Mouse (Mus musculus) skeletal muscle tissue, adult 2 months (tissue): ENCODE data around the gene Tmprss12.
"Not testable (repeated sequence)": the region's sequence is repeated elsewhere in the genome, so short reads cannot be mapped to it uniquely, and the experiment has no call there.

Experiments used
- DNase-seq: peaks from one replicate; pipeline ENCODE4 v3.0.0-alpha.2; 2012; ENCODE audit warnings: low read depth, low spot score

Gene Tmprss12

DNA sequence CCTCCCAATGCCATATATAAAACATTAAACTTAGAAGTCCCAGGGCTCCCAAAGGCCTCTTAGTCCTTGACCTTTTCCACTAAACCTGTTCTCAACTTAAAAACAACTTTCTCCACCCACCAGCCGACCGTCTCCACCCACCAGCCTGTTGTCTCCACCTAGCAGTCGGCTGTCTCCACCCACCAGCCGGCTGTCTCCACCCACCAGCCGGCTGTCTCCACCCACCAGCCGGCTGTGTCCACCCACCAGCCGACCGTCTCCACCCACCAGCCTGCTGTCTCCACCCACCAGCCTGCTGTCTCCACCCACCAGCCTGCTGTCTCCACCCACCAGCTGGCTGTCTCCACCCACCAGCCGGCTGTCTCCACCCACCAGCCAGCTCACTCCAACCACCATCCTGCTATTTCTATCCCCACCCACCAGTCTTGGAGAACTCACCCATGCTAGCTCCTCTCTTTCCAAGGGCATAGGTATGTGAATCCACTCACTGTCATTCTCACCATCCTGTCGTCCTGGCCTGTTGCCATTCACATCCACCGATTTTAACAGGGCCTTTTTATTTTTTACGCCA, 43.5 kb downstream of the Tmprss12 start:
- DNase-seq, result no peak

DNA sequence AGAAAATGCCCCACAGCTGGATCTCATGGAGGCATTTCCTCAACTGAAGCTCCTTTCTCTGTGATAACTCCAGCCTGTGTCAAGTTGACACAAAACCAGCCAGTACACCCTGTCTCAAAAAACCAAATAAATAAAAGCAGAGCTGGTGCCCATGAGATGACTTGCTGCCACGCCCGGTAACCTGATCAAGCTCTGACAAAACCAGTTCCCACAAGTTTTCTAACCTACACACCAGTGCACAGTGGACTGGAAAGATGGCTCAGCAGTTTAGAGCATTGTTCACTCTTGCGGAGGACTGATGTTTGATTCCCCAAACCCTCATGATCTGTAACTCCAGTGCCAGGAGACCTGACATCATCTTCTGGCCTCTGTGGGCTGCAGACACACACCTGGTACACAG, 44.6 kb downstream of the Tmprss12 start:
- no peak for DNase-seq

DNA sequence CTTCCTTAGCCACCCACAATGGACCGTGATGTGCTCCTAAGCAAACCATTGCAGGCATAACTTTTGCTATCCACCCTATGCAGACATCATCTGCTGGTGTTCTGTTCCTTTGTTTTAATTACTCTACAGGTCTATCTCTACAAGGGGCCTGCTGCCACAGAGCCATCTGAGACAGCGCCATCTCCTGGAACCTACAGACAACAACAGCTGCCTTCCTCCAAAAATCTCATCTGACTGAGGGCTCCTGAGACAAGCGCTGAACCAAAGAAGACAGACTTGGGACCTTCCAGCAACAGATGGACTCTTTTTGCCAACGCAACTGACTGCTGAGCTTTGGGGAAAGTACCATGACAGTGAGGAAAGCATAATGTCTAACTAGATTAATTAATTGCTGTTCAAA, 47.5 kb downstream of the Tmprss12 start:
- DNase-seq, result not testable (repeated sequence)

DNA sequence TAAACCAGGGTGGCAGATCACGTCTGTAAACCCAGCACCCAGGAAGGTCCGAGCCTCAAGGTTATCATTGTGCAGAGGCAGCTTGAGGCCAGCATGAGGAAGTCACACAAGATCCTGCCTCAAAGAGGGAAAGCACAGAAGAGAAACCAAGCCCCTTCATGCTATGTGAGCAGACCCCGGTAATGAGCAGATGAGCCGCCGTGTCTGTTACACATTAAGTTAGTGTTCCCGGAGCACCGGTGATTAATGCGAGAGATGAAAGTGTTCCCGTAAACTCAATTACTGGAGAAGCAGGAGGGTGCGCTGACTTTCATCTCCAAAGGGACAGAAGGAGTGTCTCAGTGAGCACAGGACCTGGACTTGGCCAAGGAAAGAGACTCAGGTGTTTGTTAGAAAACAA, 48.7 kb downstream of the Tmprss12 start:
- not testable (repeated sequence) for DNase-seq

DNA sequence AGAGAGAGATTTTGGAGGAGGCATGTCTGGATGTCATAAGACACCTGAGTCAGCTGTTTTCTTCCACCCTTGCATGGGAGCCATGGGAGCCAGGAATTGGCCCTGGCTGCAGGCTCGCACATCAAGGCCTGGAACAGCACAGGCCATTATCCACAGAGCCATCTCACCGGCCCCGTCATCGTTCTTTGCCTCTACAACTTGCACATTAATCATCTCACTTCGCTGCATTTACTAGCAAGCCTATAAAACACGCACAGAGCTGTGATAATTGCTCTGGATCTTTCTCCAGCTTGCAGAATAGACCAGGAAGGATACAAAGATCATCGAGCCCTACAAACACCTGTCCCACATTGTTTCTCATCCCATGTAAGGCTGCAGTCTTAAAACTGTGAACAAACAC, 50.1 kb downstream of the Tmprss12 start:
- no peak for DNase-seq

DNA sequence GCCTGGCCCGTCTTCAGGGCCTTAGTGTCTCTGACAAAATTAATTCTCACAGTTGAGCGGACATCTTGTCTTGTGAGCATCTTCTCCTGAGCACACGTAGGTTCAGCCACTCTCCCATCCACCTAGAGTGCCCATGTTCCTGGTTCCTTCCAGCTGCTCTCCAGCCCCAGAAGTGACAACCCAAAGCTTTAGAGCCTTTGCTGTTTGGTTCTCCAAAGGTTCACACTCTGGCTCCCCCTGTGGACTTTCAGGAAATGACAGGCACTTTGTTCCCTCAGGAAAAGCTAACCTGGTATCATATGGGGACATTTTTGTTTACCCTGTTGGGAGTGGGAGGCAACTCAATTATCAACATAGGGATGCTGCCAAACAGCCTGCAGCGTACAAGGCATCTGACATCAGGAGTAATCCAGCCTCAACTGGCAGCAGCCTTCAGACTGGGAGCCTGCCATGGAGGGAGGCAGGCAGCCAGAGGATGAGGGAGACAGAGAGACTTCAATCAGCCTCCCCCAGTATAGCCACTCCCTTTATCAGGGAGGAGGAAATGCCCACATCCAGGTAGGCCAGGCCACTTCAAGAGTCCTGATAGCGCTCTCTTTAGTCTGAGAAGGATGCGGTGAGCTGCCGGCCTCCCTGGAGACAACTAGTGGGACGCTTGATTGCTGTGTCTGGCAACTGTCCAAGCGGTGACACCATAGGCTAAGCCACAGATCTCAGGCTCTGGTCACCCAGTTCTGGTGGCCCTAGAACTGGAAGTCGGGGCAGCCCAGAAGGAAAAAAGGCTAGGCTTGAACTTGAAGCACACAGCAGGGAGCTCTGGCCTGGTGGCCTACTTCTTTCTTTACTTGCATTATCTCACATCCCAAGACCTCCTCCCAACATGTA, 51.7 kb downstream of the Tmprss12 start:
- not testable (repeated sequence) for DNase-seq

DNA sequence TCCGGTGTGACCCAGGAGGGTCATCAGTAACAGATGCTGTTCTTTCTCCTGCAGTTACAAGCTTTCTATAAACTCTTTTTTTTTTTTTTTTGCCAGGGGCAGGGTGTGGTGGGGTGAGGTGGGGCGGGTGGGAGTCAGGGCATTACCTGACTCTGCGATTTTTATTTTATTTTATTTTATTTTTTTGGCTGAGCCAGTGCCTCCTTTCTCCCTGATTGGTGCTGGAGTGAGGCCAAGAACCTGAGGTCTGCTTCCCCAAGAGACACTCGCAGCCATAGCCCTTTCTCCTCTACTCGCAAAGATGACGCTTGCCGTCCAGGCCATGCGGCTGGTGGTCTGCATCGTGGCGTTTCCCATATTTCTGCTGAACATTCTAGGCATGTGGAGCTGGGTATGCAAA, 54.0 kb downstream of the Tmprss12 start, which contains the start of gene Mettl7a3:
TSS of gene Mettl7a3 (plus strand) at position 301 of the 400 bp plus-strand sequence.
- no peak for DNase-seq

DNA sequence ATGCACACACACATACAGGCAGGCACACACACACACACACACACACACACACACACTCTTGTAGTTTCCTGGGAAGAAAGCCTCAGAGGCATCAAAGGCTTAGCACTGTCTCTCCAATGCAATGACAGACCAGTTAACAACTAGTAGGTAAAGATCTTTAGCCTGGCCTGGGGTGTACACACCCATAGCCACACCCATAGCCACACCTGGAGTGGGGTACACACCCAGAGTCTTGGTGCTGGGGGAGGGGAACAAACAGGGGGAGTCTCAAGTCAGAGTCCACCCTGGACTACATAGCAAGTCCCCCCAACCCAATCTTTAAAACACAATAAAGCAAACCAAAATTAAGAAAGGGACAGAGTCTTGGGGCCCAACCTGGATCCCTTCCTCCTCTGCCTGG, 56.7 kb downstream of the Tmprss12 start:
- DNase-seq, result not testable (repeated sequence)

DNA sequence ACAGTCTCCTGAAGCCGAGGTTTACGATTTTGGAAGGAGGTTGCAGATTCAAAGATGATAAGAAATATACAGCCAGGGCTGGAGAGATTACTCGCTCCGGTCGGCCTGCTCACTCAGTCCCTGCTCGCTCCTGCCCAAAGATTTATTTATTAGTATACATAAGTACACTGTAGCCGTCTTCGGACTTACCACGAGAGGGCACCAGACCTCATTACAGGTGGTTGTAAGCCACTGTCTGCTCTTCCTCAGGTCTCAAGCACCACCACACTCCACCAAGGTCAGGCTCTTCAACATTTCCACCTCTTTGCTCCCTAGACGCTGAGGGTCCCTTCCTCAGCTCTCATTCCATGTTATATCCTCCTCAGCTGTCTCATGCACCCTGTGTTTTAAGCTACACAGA, 57.2 kb downstream of the Tmprss12 start:
- DNase-seq, result not testable (repeated sequence)

DNA sequence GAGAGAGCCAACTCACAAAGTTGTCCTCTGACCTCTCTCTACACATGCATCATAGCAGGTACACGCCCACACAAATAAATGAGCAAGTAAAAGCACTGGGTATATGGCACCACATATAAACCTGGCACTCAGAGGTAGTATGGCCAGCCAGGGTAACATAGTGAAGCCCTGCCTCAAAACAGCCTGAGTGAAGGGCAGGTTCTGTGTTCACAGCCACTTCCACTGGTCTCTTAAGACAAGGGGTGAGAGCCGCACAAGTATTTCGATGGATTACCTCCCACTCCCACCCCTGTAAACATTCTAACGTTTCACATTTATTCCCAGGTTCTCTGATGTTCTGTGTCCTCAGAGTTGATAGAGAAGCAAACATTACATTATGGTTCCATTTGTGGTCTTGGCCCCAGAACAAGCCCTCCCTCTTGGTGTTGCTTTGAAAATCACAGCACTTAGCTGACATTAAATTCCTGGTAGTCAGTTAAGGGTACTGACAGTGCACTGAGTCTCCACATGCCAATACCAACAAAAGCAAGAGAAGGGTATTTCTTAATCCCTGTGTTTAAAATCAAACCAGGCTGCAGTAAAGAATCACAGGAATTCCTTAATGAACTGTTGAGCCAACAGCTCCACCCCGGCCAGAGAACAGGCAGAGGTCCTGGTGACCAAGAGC, 60.8 kb downstream of the Tmprss12 start:
- not testable (repeated sequence) for DNase-seq
